Mouse (Mus musculus): ENCODE measurements at regions not wholly inside any gene's neighbourhood (a gene's known extent, or its start where the extent isn't known, plus 50 kb on each side); places are given as distances from the start of the nearest gene placed in this dataset.
A peak's percentile ranks its signal among the peaks of the same experiment; 100 is the strongest.

- Histone ChIP-seq H3K36me3 (ENCODE audit: poor library complexity, severe bottlenecking) (no peaks in the 10 kb centered on the region), H3K27me3 (no peaks in the 10 kb centered on the region), H3K9me3 (replicated peaks) (no peaks in the 10 kb centered on the region), H3K4me1 (0 out of 2 replicates have a peak, but pooled peaks cover 8% of the 10 kb centered on the region), H3K27ac (no peak overlapping the region), H3K4me3 (no peak overlapping the region), H3K4me2 (no peak overlapping the region), H3K9ac (no peak overlapping the region)
- ATAC-seq, result no peak
- 80% methylated on average over 10 of the region's 10 CpGs for WGBS
Measured at GRCm38 (mm10) chr9:120804760-120805294, 124.2 kb upstream of the Ctnnb1 start.

GRCm38 (mm10) chr9:120808741-120809425 is 120.1 kb upstream of the Ctnnb1 start:
- Histone ChIP-seq H3K4me3 (no peak overlapping the region), H3K4me2 (no peak overlapping the region), H3K9me3 (replicated peaks) (no peaks in the 10 kb centered on the region), H3K27me3 (no peaks in the 10 kb centered on the region), H3K4me1 (0 out of 2 replicates have a peak, but pooled peaks cover 8% of the 10 kb centered on the region), H3K9ac (no peak overlapping the region), H3K27ac (no peak overlapping the region), H3K36me3 (ENCODE audit: poor library complexity, severe bottlenecking) (no peaks in the 10 kb centered on the region)
- 73% methylated on average over 4 of the region's 4 CpGs for WGBS
- ATAC-seq, result no peak

- no peak overlapping the region for H3K27ac ChIP-seq
- no peak for ATAC-seq
- 0 out of 2 replicates have a peak, but pooled peaks cover 7% of the 10 kb centered on the region for H3K4me1 ChIP-seq
- H3K36me3 ChIP-seq (ENCODE audit: poor library complexity, severe bottlenecking), result no peaks in the 10 kb centered on the region
- H3K4me2 ChIP-seq, result no peak overlapping the region
- no peaks in the 10 kb centered on the region for H3K27me3 ChIP-seq
- no peak overlapping the region for H3K9ac ChIP-seq
- WGBS, result 80% methylated on average over 3 of the region's 3 CpGs
- no peaks in the 10 kb centered on the region for H3K9me3 ChIP-seq (replicated peaks)
- H3K4me3 ChIP-seq, result no peak overlapping the region
Measured at GRCm38 (mm10) chr9:120811522-120811921, 117.5 kb upstream of the Ctnnb1 start.

GRCm38 (mm10) chr9:120812667-120813210 is 116.3 kb upstream of the Ctnnb1 start:
- Histone ChIP-seq H3K36me3 (ENCODE audit: poor library complexity, severe bottlenecking) (no peaks in the 10 kb centered on the region), H3K27me3 (no peaks in the 10 kb centered on the region), H3K27ac (no peak overlapping the region), H3K4me3 (no peak overlapping the region), H3K9me3 (replicated peaks) (no peaks in the 10 kb centered on the region), H3K4me2 (no peak overlapping the region), H3K9ac (no peak overlapping the region), H3K4me1 (no peaks in the 10 kb centered on the region)
- 80% methylated on average over 17 of the region's 17 CpGs for WGBS
- no peak for ATAC-seq

- no peak overlapping the region for H3K4me2 ChIP-seq
- no peak for ATAC-seq
- 83% methylated on average over 4 of the region's 4 CpGs for WGBS
Measured at GRCm38 (mm10) chr9:120814286-120814685, 114.7 kb upstream of the Ctnnb1 start.

GRCm38 (mm10) chr9:120818726-120819317 is 110.2 kb upstream of the Ctnnb1 start:
- Histone ChIP-seq H3K27ac (no peak overlapping the region), H3K4me3 (no peak overlapping the region), H3K27me3 (no peaks in the 10 kb centered on the region), H3K9me3 (replicated peaks) (no peaks in the 10 kb centered on the region), H3K9ac (no peak overlapping the region), H3K36me3 (ENCODE audit: poor library complexity, severe bottlenecking) (no peaks in the 10 kb centered on the region), H3K4me1 (no peaks in the 10 kb centered on the region), H3K4me2 (no peak overlapping the region)
- WGBS, result 92% methylated on average over 22 of the region's 22 CpGs
- no peak for ATAC-seq

More at GRCm38 (mm10) chr9:120814286-120814685, 114.7 kb upstream of the Ctnnb1 start:
- Histone ChIP-seq H3K27ac (no peak overlapping the region), H3K9ac (no peak overlapping the region), H3K4me1 (no peaks in the 10 kb centered on the region), H3K9me3 (replicated peaks) (no peaks in the 10 kb centered on the region), H3K4me3 (no peak overlapping the region), H3K27me3 (no peaks in the 10 kb centered on the region), H3K36me3 (ENCODE audit: poor library complexity, severe bottlenecking) (no peaks in the 10 kb centered on the region)

GRCm38 (mm10) chr9:120820892-120821291 is 108.1 kb upstream of the Ctnnb1 start:
- no peak overlapping the region for H3K9ac ChIP-seq
- no peaks in the 10 kb centered on the region for H3K27me3 ChIP-seq
- no peak overlapping the region for H3K4me2 ChIP-seq
- H3K4me3 ChIP-seq, result no peak overlapping the region
- H3K4me1 ChIP-seq, result no peaks in the 10 kb centered on the region
- H3K9me3 ChIP-seq (replicated peaks), result no peaks in the 10 kb centered on the region
- 93% methylated on average over 6 of the region's 6 CpGs for WGBS
- no peak for ATAC-seq
- H3K27ac ChIP-seq, result no peak overlapping the region
- H3K36me3 ChIP-seq (ENCODE audit: poor library complexity, severe bottlenecking), result no peaks in the 10 kb centered on the region

GRCm38 (mm10) chr9:120823397-120823796 is 105.6 kb upstream of the Ctnnb1 start:
- H3K9ac ChIP-seq, result no peak overlapping the region
- peak; percentile 77 for ATAC-seq
- 64% methylated on average over 6 of the region's 6 CpGs for WGBS
- H3K4me1 ChIP-seq, result no peaks in the 10 kb centered on the region
- H3K27me3 ChIP-seq, result no peaks in the 10 kb centered on the region
- H3K36me3 ChIP-seq (ENCODE audit: poor library complexity, severe bottlenecking), result no peaks in the 10 kb centered on the region
- no peak overlapping the region for H3K27ac ChIP-seq
- no peaks in the 10 kb centered on the region for H3K9me3 ChIP-seq (replicated peaks)
- no peak overlapping the region for H3K4me2 ChIP-seq
- no peak overlapping the region for H3K4me3 ChIP-seq

GRCm38 (mm10) chr9:120826266-120826665 is 102.8 kb upstream of the Ctnnb1 start:
- ATAC-seq, result no peak
- H3K4me1 ChIP-seq, result peaks cover 6% of the 10 kb centered on the region; the same call in 1 of the 2 replicates
- no peak overlapping the region for H3K4me3 ChIP-seq
- H3K4me2 ChIP-seq, result no peak overlapping the region
- H3K36me3 ChIP-seq (ENCODE audit: poor library complexity, severe bottlenecking), result no peaks in the 10 kb centered on the region
- H3K9ac ChIP-seq, result no peak overlapping the region
- WGBS, result 87% methylated on average over 4 of the region's 4 CpGs
- no peaks in the 10 kb centered on the region for H3K27me3 ChIP-seq
- H3K9me3 ChIP-seq (replicated peaks), result no peaks in the 10 kb centered on the region
- H3K27ac ChIP-seq, result no peak overlapping the region

GRCm38 (mm10) chr9:120830526-120830925 is 98.5 kb upstream of the Ctnnb1 start:
- Histone ChIP-seq H3K9ac (no peak overlapping the region), H3K36me3 (ENCODE audit: poor library complexity, severe bottlenecking) (no peaks in the 10 kb centered on the region), H3K4me2 (no peak overlapping the region), H3K4me1 (peaks cover 6% of the 10 kb centered on the region; the same call in 1 of the 2 replicates), H3K27me3 (no peaks in the 10 kb centered on the region), H3K9me3 (replicated peaks) (no peaks in the 10 kb centered on the region), H3K4me3 (no peak overlapping the region), H3K27ac (no peak overlapping the region)
- ATAC-seq, result no peak
- WGBS, result 59% methylated on average over 5 of the region's 5 CpGs

- WGBS, result 86% methylated on average over 9 of the region's 9 CpGs
- no peak for ATAC-seq
Measured at GRCm38 (mm10) chr9:120834166-120834565, 94.8 kb upstream of the Ctnnb1 start.

GRCm38 (mm10) chr9:120835621-120836020 is 93.4 kb upstream of the Ctnnb1 start:
- Histone ChIP-seq H3K4me1 (peaks cover 2% of the 10 kb centered on the region; the same call in 1 of the 2 replicates), H3K27me3 (no peaks in the 10 kb centered on the region), H3K4me2 (no peak overlapping the region), H3K4me3 (no peak overlapping the region), H3K9ac (no peak overlapping the region), H3K36me3 (ENCODE audit: poor library complexity, severe bottlenecking) (no peaks in the 10 kb centered on the region), H3K9me3 (replicated peaks) (no peaks in the 10 kb centered on the region), H3K27ac (no peak overlapping the region)
- 83% methylated on average over 4 of the region's 4 CpGs for WGBS
- ATAC-seq, result no peak

More at GRCm38 (mm10) chr9:120834166-120834565, 94.8 kb upstream of the Ctnnb1 start:
- no peaks in the 10 kb centered on the region for H3K27me3 ChIP-seq
- no peak overlapping the region for H3K27ac ChIP-seq
- H3K36me3 ChIP-seq (ENCODE audit: poor library complexity, severe bottlenecking), result no peaks in the 10 kb centered on the region
- no peaks in the 10 kb centered on the region for H3K9me3 ChIP-seq (replicated peaks)
- no peak overlapping the region for H3K9ac ChIP-seq
- no peak overlapping the region for H3K4me3 ChIP-seq
- H3K4me1 ChIP-seq, result peaks cover 6% of the 10 kb centered on the region; the same call in 1 of the 2 replicates
- H3K4me2 ChIP-seq, result no peak overlapping the region

Data from forebrain, embryonic 13.5 days (tissue).